Comparison of ENCODE assay signal across 13 mouse cellular contexts in genomic region chr19:22958414-22958813, GRCm38 (mm10).
DNase-seq lines count a peak whose midpoint lies in the region; ATAC-seq and TF ChIP-seq lines count a peak whose summit lies in the region.
"Had no signal": no experiment of that assay in that cellular context is flagged by ENCODE, and none has a peak within 500 bp of the region (broad histone marks: within the 10 kb centered on the region; RNA-seq: fewer than 3 reads in every experiment).

No protein-coding gene starts in this region.

- H3K36me3 ChIP-seq in forebrain, postnatal 0 days (ENCODE audit: insufficient read depth), result no peaks in the 10 kb centered on the region
- H3K36me3 ChIP-seq in forebrain, embryonic 10.5 days (replicated peaks), result no peaks in the 10 kb centered on the region
- no peaks in the 10 kb centered on the region for H3K36me3 ChIP-seq in limb, embryonic 10.5 days
- H3K36me3 ChIP-seq: embryonic facial prominence, embryonic 12.5 days had no signal

- no peaks in the 10 kb centered on the region for H3K9me3 ChIP-seq in forebrain, postnatal 0 days (ENCODE audit: low read length)
- no peaks in the 10 kb centered on the region for H3K9me3 ChIP-seq in forebrain, embryonic 10.5 days
- no peaks in the 10 kb centered on the region for H3K9me3 ChIP-seq in limb, embryonic 10.5 days (replicated peaks)
- H3K9me3 ChIP-seq: embryonic facial prominence, embryonic 12.5 days had no signal

- no peaks in the 10 kb centered on the region for H3K4me1 ChIP-seq in forebrain, postnatal 0 days (ENCODE audit: insufficient read depth)
- H3K4me1 ChIP-seq in forebrain, embryonic 10.5 days, result peaks cover 24% of the 10 kb centered on the region
- H3K4me1 ChIP-seq in cortical plate, adult 2 months (ENCODE audit: control insufficient read depth, insufficient read depth, low read length), result peaks cover 10% of the 10 kb centered on the region
- no peaks in the 10 kb centered on the region for H3K4me1 ChIP-seq in limb, embryonic 10.5 days

- H3K4me2 ChIP-seq in forebrain, postnatal 0 days (ENCODE audit: low read depth), result no peak overlapping the region
- H3K4me2 ChIP-seq: embryonic facial prominence, embryonic 12.5 days had no signal

- no peak overlapping the region for H3K4me3 ChIP-seq in forebrain, postnatal 0 days (ENCODE audit: low read depth, low read length)
- H3K4me3 ChIP-seq in forebrain, embryonic 10.5 days, result no peak overlapping the region
- H3K4me3 ChIP-seq in cortical plate, adult 2 months (ENCODE audit: insufficient read depth, low read length), result no peak overlapping the region
- H3K4me3 ChIP-seq in layer of hippocampus, adult 2 months, result no peak overlapping the region
- H3K4me3 ChIP-seq in limb, embryonic 10.5 days, result no peak overlapping the region
- H3K4me3 ChIP-seq: embryonic facial prominence, embryonic 12.5 days had no signal

- TF ChIP-seq CTCF in forebrain, postnatal 0 days (IDR thresholded peaks at IDR 0.05; ENCODE audit: low read depth), result no peak
- TF ChIP-seq CTCF in cortical plate, adult 2 months (IDR thresholded peaks at IDR 0.05; ENCODE audit: extremely low read depth, insufficient read depth, low read length), result no peak
- TF ChIP-seq CTCF in layer of hippocampus, adult 2 months (conservative IDR thresholded peaks at IDR 0.05), result no peak

- H3K9ac ChIP-seq in forebrain, postnatal 0 days, result no peak overlapping the region
- H3K9ac ChIP-seq: embryonic facial prominence, embryonic 12.5 days had no signal

- DNase-seq in forebrain, postnatal 0 days, result no peak
- no peak for DNase-seq in forebrain, embryonic 10.5 days (ENCODE audit: extremely low spot score, low spot score)
- peak; percentile 64 for DNase-seq in brain, adult 2 months (ENCODE audit: low read depth, low spot score)
- peak; percentile 35 to 59 for DNase-seq in layer of hippocampus, adult 2 months (ENCODE audit: low spot score in 2 of 2)
- no peak for DNase-seq in ovary, postnatal 36 days (ENCODE audit: low spot score)
- DNase-seq in limb, embryonic 10.5 days (ENCODE audit: low spot score), result no peak
- no peak for DNase-seq in kidney, postnatal 14 days
- DNase-seq: adrenal gland, postnatal 36 days; cerebellum, adult 11 months; gastrocnemius, postnatal 36 days had no signal

- peak overlapping the region; percentile 48 for H3K27ac ChIP-seq in forebrain, postnatal 0 days (ENCODE audit: low read depth, low read length)
- no peak overlapping the region for H3K27ac ChIP-seq in forebrain, embryonic 10.5 days
- 0 out of 2 replicates have a peak overlapping the region, but pooled peaks have one; percentile 44 for H3K27ac ChIP-seq in cortical plate, adult 2 months (ENCODE audit: insufficient read depth, low read length)
- peak overlapping the region; percentile 97 for H3K27ac ChIP-seq in layer of hippocampus, adult 2 months
- no peak overlapping the region for H3K27ac ChIP-seq in limb, embryonic 10.5 days
- H3K27ac ChIP-seq: embryonic facial prominence, embryonic 12.5 days had no signal

- H3K27me3 ChIP-seq in forebrain, postnatal 0 days (ENCODE audit: insufficient read depth, low read length), result no peaks in the 10 kb centered on the region
- H3K27me3 ChIP-seq in forebrain, embryonic 10.5 days (ENCODE audit: poor library complexity, severe bottlenecking), result no peaks in the 10 kb centered on the region
- no peaks in the 10 kb centered on the region for H3K27me3 ChIP-seq in limb, embryonic 10.5 days (ENCODE audit: low read depth, poor library complexity, severe bottlenecking)
- H3K27me3 ChIP-seq: embryonic facial prominence, embryonic 12.5 days had no signal

- 27% methylated on average over 4 of the region's 4 CpGs for WGBS in forebrain, postnatal 0 days
- 81% methylated on average over 4 of the region's 4 CpGs for WGBS in forebrain, embryonic 10.5 days
- WGBS in limb, embryonic 10.5 days, result 94% methylated on average over 4 of the region's 4 CpGs

- TF ChIP-seq POLR2A in cortical plate, adult 2 months (IDR thresholded peaks at IDR 0.05; ENCODE audit: extremely low read depth, insufficient read depth, low read length), result no peak

- peak; percentile 87 for ATAC-seq in forebrain, postnatal 0 days
- ATAC-seq: CD4-positive, CD25-positive, alpha-beta regulatory T cell, adult 4 months had no signal

Comparison
In these comparisons a context has a peak if more than half of its experiments do, and no peak if none do; other contexts are left out.
1. H3K27ac ChIP-seq: peak in forebrain, postnatal 0 days (single experiment), cortical plate, adult 2 months (single experiment) and layer of hippocampus, adult 2 months (single experiment); none in forebrain, embryonic 10.5 days (single experiment) and limb, embryonic 10.5 days (single experiment).
2. DNase-seq: peak in brain, adult 2 months (single experiment) and layer of hippocampus, adult 2 months (2 of 2); none in forebrain, postnatal 0 days (single experiment), forebrain, embryonic 10.5 days (single experiment), ovary, postnatal 36 days (single experiment), limb, embryonic 10.5 days (single experiment) and kidney, postnatal 14 days (single experiment).